Mouse (Mus musculus) heart, postnatal 0 days (tissue): ENCODE measurements at regions not wholly inside any gene's neighbourhood (a gene's known extent, or its start where the extent isn't known, plus 50 kb on each side); places are given as distances from the start of the nearest gene placed in this dataset.
A peak's percentile ranks its signal among the peaks of the same experiment; 100 is the strongest.

Source experiments
- ATAC-seq: fragments of 200-750 bp; cut with Nextera tagmentation; 2 replicates; pipeline ENCODE4 v1.8.0; 2017; ENCODE audit warnings: low read depth, moderate number of reproducible peaks, moderate library complexity; ENCODE audit not compliant: insufficient read depth
- DNase-seq: peaks from one replicate; pipeline ENCODE4 v3.0.0-alpha.2; 2016; ENCODE audit warnings: low spot score
- H3K27ac ChIP-seq: fragments of 300-500 bp; sonication (generic); 2 replicates; pipeline ENCODE4 v1.5.1; 2014; ENCODE audit warnings: low read depth, mild to moderate bottlenecking
- H3K27me3 ChIP-seq: fragments of 300-500 bp; sonication (generic); 2 replicates; pipeline ENCODE4 v1.6.1; 2014; ENCODE audit warnings: low read length, mixed read lengths; ENCODE audit not compliant: control insufficient read depth, insufficient read depth
- H3K36me3 ChIP-seq: fragments of 300-500 bp; sonication (generic); replicated peaks from 2 replicates; pipeline ENCODE4 v1.6.1; 2014; ENCODE audit warnings: low read length, mixed read lengths; ENCODE audit not compliant: control insufficient read depth, insufficient read depth
- H3K4me1 ChIP-seq: fragments of 300-500 bp; sonication (generic); 2 replicates; pipeline ENCODE4 v1.6.1; 2014; ENCODE audit warnings: antibody characterized with exemption; ENCODE audit not compliant: control insufficient read depth, insufficient read depth
- H3K4me2 ChIP-seq: fragments of 300-500 bp; sonication (generic); 2 replicates; pipeline ENCODE4 v1.6.1; 2014; ENCODE audit warnings: low read depth, mild to moderate bottlenecking, low read length, moderate library complexity
- H3K4me3 ChIP-seq: fragments of 300-500 bp; sonication (generic); 2 replicates; pipeline ENCODE4 v1.5.1; 2014; ENCODE audit warnings: low read depth, low read length
- H3K9ac ChIP-seq: fragments of 300-500 bp; sonication (generic); replicated peaks from 2 replicates; pipeline ENCODE4 v1.6.1; 2014; ENCODE audit warnings: low read depth, low read length, mixed read lengths
- H3K9me3 ChIP-seq: fragments of 300-500 bp; sonication (generic); replicated peaks from 2 replicates; pipeline ENCODE4 v1.6.1; 2016; ENCODE audit warnings: low read length; ENCODE audit not compliant: control insufficient read depth
- CTCF ChIP-seq: IDR thresholded peaks from 2 replicates; pipeline ENCODE4 v1.5.1; 2016; ENCODE audit warnings: antibody characterized with exemption, control low read depth, low read depth
- EP300 ChIP-seq: IDR thresholded peaks from 2 replicates; pipeline ENCODE4 v1.6.1; 2016; ENCODE audit warnings: antibody characterized with exemption, low read depth
- WGBS: fragments of 180-500 bp; shearing (Covaris S2); extraction: QIAGEN DNeasy Blood & Tissue Kit; methylation state at CpG from one replicate; pipeline ENCODE4 v1.1.7; 2014; 5-methylcytosine and 5-hydroxymethylcytosine counted together

DNA sequence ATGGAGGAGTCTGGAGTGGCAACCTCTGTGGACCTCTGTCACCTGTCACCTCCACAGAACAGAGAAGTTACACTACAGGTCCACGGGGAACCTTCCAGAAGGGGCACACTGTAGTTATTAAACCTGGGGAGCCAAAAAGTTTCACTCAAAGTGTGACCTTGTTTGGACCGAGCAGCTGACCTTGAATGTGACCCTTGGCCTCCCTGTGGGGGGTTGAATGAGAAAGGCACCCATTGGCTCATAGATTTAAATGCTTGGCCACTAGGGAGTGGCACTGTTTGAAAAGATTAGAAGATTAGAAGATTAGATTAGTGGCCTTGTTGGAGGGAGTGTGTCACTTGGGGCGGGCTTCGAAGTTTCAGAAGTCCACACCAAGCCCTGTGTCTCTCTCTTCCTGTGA, 160.3 kb upstream of the Igsf21 start:
- DNase-seq = no peak

DNA sequence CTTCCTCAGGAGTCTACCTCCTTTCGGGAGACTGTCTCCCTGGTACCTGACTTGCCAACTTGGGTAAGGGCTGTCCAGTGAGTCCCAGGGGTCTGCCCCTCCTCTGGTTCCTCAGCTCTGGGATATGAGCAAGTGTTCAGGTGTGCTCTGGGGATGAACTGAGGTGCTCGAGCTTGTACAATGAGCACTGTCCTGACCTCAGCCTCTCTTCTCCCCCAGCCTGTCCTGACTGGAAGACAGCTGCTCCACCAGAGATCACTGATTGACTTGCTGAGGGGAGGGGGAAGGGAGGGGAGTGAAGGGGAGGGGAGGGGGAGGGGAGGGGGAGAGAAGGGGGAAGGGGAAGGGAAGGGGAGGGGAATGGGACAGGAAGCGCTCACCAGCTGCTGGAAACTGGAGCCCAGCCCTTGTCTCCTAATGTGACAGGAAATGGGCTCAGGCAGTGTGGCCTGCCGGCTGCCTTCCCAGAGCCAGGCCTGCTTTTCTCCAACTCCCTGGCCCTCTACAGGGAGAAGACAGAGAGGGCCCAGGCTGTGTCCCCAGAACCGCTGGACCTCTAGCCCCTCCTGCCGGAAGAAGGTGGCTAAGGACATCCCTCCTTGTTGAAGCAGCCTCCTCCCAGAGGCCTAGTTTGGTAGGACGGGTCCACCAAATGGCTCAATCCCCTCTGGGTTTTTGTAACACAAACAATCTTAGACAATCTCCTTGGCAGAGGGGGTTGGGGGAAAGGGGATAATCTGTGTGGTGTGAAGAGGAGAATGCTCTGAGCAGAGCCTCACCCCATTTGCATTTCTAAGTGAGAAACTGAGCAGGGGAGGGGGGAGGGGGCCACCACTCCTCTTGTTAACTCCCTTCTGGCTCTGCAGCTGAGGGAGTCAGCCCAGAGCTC, 159.7 kb upstream of the Igsf21 start:
- no peak overlapping the region for H3K4me3 ChIP-seq
- no peaks in the 10 kb centered on the region for H3K4me1 ChIP-seq
- no peak overlapping the region for H3K9ac ChIP-seq
- DNase-seq = peak; percentile 10
- H3K36me3 ChIP-seq = no peaks in the 10 kb centered on the region
- ATAC-seq = 0 out of 2 replicates have a peak, but pooled peaks have one; percentile 33
- no peak overlapping the region for H3K4me2 ChIP-seq
- no peak overlapping the region for H3K27ac ChIP-seq
- H3K27me3 ChIP-seq = no peaks in the 10 kb centered on the region
- TF ChIP-seq CTCF (peak; percentile 40), EP300 (no peak)
- WGBS = 44% methylated on average over 7 of the region's 7 CpGs
- H3K9me3 ChIP-seq = no peaks in the 10 kb centered on the region

More for the DNA sequence above, 160.3 kb upstream of the Igsf21 start:
- Histone ChIP-seq H3K9ac (no peak overlapping the region), H3K4me1 (no peaks in the 10 kb centered on the region), H3K27ac (no peak overlapping the region), H3K27me3 (no peaks in the 10 kb centered on the region), H3K4me3 (no peak overlapping the region), H3K9me3 (no peaks in the 10 kb centered on the region), H3K36me3 (no peaks in the 10 kb centered on the region), H3K4me2 (no peak overlapping the region)
- no peak for ATAC-seq
- WGBS = 68% methylated on average over 4 of the region's 4 CpGs
- TF ChIP-seq CTCF (no peak), EP300 (no peak)

DNA sequence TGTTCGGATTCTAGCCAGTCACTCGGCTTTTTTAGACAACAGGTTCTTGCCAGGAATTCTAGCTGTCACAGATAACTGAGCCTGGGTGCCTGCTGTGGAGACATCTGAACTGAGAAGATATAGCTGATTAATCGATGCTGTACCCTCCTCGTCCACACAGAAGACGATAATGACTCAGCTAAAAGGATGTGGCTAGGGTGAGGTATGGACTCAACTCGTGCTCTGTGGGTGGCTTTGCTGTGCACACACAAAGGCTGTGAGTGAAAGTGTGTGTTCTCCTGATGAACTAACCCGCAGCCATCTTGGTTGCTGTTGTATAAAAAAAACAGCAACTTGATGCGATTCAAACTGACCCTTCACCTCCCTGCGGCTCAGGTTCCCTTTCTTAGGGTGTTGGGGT, 158.8 kb upstream of the Igsf21 start:
- no peak for TF ChIP-seq CTCF
- no peak for TF ChIP-seq EP300
- ATAC-seq (no peak), DNase-seq (no peak)
- Histone ChIP-seq H3K9me3 (no peaks in the 10 kb centered on the region), H3K27me3 (no peaks in the 10 kb centered on the region), H3K4me1 (no peaks in the 10 kb centered on the region), H3K27ac (no peak overlapping the region), H3K36me3 (no peaks in the 10 kb centered on the region), H3K4me2 (no peak overlapping the region), H3K4me3 (no peak overlapping the region), H3K9ac (no peak overlapping the region)
- WGBS = 56% methylated on average over 9 of the region's 9 CpGs

DNA sequence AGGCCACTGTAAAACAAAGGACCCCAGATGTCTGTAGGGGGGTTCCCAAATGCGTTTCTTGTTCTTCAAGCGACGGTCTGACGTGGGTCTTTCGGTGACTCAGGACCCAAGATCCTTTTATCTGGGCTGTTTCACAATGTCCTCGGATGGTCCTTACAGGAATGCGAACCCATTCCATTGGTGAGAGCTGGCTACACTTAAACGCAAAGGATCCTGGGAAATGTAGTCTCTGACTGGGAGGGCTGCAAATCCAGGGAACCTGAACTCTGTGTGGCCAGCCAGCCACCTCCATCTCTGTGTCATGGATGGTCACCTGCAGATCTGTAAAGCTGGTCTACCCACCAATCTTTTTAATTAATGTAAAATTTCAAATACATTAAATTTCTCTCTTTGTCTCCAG, 156.5 kb upstream of the Igsf21 start:
- no peak for TF ChIP-seq CTCF
- TF ChIP-seq EP300 = no peak
- Histone ChIP-seq H3K4me3 (no peak overlapping the region), H3K27me3 (no peaks in the 10 kb centered on the region), H3K27ac (no peak overlapping the region), H3K9ac (no peak overlapping the region), H3K36me3 (no peaks in the 10 kb centered on the region), H3K4me2 (no peak overlapping the region), H3K9me3 (no peaks in the 10 kb centered on the region), H3K4me1 (no peaks in the 10 kb centered on the region)
- ATAC-seq (no peak), DNase-seq (no peak)
- 41% methylated on average over 8 of the region's 8 CpGs for WGBS

DNA sequence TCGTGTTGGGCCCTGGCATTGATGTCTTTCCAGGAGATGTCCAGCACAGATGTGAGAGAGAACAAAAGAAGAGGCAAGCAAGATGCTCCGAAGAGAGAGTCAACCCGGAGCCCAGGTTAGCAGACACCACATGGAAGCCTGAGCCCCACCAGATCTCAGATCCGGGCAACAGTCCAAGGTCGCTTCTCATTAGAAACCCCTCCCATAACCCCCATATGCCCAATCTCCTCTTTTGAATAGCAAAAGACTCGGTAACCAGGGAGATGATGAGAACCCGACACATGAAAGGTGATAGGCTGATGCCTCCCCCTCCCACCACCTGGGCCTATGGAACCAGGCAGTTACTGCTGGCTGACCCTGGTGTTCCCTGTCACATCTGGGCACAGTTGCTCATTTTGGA, 155.7 kb upstream of the Igsf21 start:
- DNase-seq (no peak), ATAC-seq (no peak)
- no peak for TF ChIP-seq CTCF
- TF ChIP-seq EP300 = no peak
- no peak overlapping the region for H3K27ac ChIP-seq
- WGBS = 64% methylated on average over 7 of the region's 7 CpGs
- no peak overlapping the region for H3K4me2 ChIP-seq
- H3K4me3 ChIP-seq = no peak overlapping the region
- H3K9me3 ChIP-seq = no peaks in the 10 kb centered on the region
- no peak overlapping the region for H3K9ac ChIP-seq
- H3K36me3 ChIP-seq = no peaks in the 10 kb centered on the region
- no peaks in the 10 kb centered on the region for H3K4me1 ChIP-seq
- H3K27me3 ChIP-seq = no peaks in the 10 kb centered on the region; the same call in 1 of the 2 replicates
